Mouse (Mus musculus) lung, postnatal 0 days (tissue): ENCODE measurements around the gene Efna5. TPM values are rescaled to one million over a fixed set of nuclear protein-coding genes. Genes with fewer than 3 reads are reported as not detected.

ENCODE experiments used
- ATAC-seq: fragments of 200-750 bp; cut with Nextera tagmentation; 2 replicates; pipeline ENCODE4 v1.8.0; 2017; ENCODE audit warnings: moderate library complexity
- DNase-seq: peaks from one replicate; pipeline ENCODE4 v3.0.0-alpha.2; 2016; ENCODE audit warnings: low spot score
- H3K27ac ChIP-seq: fragments of 300-500 bp; sonication (generic); 2 replicates; pipeline ENCODE4 v1.5.1; 2014; ENCODE audit warnings: antibody characterized with exemption, mild to moderate bottlenecking, low read length, mixed read lengths
- H3K27me3 ChIP-seq: fragments of 300-500 bp; sonication (generic); replicated peaks from 2 replicates; pipeline ENCODE4 v1.6.1; 2014; ENCODE audit warnings: low read length, mixed read lengths; ENCODE audit not compliant: insufficient read depth
- H3K36me3 ChIP-seq: fragments of 300-500 bp; sonication (generic); 2 replicates; pipeline ENCODE4 v1.6.1; 2014; ENCODE audit warnings: low read length, mixed read lengths; ENCODE audit not compliant: insufficient read depth
- H3K4me1 ChIP-seq: fragments of 300-500 bp; sonication (generic); 2 replicates; pipeline ENCODE4 v1.6.1; 2014; ENCODE audit warnings: antibody characterized with exemption, low read depth, low read length, mixed read lengths; ENCODE audit not compliant: insufficient read depth
- H3K4me2 ChIP-seq: fragments of 300-500 bp; sonication (generic); replicated peaks from 2 replicates; pipeline ENCODE4 v1.6.1; 2014; ENCODE audit warnings: low read depth, mild to moderate bottlenecking, low read length, moderate library complexity, mixed read lengths
- H3K4me3 ChIP-seq: fragments of 300-500 bp; sonication (generic); 2 replicates; pipeline ENCODE4 v1.5.1; 2014; ENCODE audit warnings: low read depth, low read length
- H3K9ac ChIP-seq: fragments of 300-500 bp; sonication (generic); replicated peaks from 2 replicates; pipeline ENCODE4 v1.6.1; 2014; ENCODE audit warnings: low read depth, mild to moderate bottlenecking
- H3K9me3 ChIP-seq: fragments of 300-500 bp; sonication (generic); 2 replicates; pipeline ENCODE4 v1.6.1; 2016; ENCODE audit warnings: low read length, mixed read lengths
- CTCF ChIP-seq: IDR thresholded peaks from 2 replicates; pipeline ENCODE4 v1.5.1; 2016; ENCODE audit warnings: antibody characterized with exemption, mild to moderate bottlenecking
- EP300 ChIP-seq: IDR thresholded peaks from 2 replicates; pipeline ENCODE4 v1.6.1; 2016; ENCODE audit warnings: antibody characterized with exemption, mild to moderate bottlenecking, control low read depth
- WGBS: fragments of 180-500 bp; shearing (Covaris S2); extraction: QIAGEN DNeasy Blood & Tissue Kit; methylation state at CpG from one replicate; pipeline ENCODE4 v1.1.7; 2014; 5-methylcytosine and 5-hydroxymethylcytosine counted together
- polyA plus RNA-seq: library from polyadenylated mRNA; unstranded; fragments of >200 nt; fragmentation: Nextera tagmentation; extraction: Ambion mirVana; gene quantifications from 2 replicates; pipeline ENCODE4 v1.2.1, GENCODE M21; 2015

The Efna5 gene
- polyA plus RNA-seq, 1 experiment from 2014 or later = 6.7 TPM

DNA sequence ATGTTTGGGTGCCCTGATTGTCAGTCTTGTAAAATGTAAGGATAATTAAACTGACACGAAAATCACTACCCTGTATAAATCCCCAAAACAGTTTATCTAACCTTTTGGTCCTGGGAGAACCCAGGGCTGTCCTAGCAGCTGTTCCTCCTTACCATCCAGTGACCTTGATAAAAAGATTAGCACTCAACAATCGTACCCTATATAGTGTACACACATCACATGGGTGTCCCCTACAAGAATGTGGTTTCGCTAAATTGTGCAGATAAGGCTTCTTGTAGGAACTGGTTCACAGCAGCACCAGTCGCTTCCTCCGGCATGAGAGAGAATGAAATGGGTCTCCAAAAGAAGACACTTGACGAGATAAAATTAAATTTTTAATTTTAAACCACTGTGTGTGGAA lies 53.6 kb downstream of the Efna5 start:
- Histone ChIP-seq H3K36me3 (no peaks in the 10 kb centered on the region), H3K4me3 (no peak overlapping the region), H3K27ac (no peak overlapping the region), H3K27me3 (no peaks in the 10 kb centered on the region), H3K9ac (no peak overlapping the region), H3K4me1 (no peaks in the 10 kb centered on the region), H3K9me3 (no peaks in the 10 kb centered on the region), H3K4me2 (no peak overlapping the region)
- TF ChIP-seq EP300 (no peak), CTCF (no peak)
- DNase-seq (no peak), ATAC-seq (no peak)
- 69% methylated on average over 6 of the region's 6 CpGs for WGBS

DNA sequence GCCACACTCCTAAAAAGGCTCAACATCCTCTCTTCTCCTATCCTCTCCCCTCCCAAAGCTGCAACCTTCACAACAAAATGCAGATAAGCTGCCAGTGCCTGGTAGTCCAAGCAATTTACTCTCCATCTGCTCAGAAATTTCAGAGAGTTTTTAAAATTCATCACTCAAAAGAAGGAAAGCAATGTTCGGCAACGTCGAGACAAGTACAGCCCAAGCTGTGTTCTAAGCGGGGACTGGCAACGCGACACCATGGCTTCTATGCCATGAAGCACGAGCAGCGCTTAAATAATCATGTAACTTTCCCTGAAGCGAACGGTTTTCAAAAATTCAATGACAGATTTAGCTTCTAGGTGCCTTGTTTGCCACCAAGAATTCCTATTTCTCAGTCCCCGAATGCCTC lies 59.9 kb downstream of the Efna5 start:
- WGBS = 86% methylated on average over 11 of the region's 11 CpGs
- ATAC-seq (no peak), DNase-seq (no peak)
- H3K36me3 ChIP-seq = no peaks in the 10 kb centered on the region
- no peak overlapping the region for H3K9ac ChIP-seq
- no peak overlapping the region for H3K27ac ChIP-seq
- no peaks in the 10 kb centered on the region; the same call in 1 of the 2 replicates for H3K4me1 ChIP-seq
- H3K4me2 ChIP-seq = no peak overlapping the region
- no peaks in the 10 kb centered on the region for H3K9me3 ChIP-seq
- TF ChIP-seq EP300 = no peak
- no peak for TF ChIP-seq CTCF
- H3K27me3 ChIP-seq = no peaks in the 10 kb centered on the region
- H3K4me3 ChIP-seq = no peak overlapping the region

DNA sequence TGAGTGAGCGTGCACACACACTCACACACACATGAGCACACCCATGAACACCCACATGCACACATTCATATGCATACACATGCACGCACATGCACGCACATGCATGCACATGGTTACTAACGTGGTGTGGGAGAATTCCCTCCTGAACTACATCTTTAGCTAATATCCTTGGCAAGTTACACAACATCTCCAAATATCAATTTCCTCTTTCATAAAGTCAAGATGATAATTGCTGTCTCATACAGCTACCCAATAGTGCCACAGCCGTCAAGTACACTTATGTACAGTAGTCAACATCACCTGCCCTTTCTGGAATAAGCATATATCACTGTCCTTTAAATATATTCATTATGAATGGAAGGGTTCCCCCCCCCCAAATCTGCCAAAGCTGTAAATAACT lies 61.2 kb downstream of the Efna5 start:
- Histone ChIP-seq H3K9me3 (no peaks in the 10 kb centered on the region), H3K4me2 (no peak overlapping the region), H3K9ac (no peak overlapping the region), H3K27ac (no peak overlapping the region), H3K27me3 (no peaks in the 10 kb centered on the region), H3K4me3 (no peak overlapping the region), H3K36me3 (no peaks in the 10 kb centered on the region), H3K4me1 (no peaks in the 10 kb centered on the region; the same call in 1 of the 2 replicates)
- ATAC-seq (no peak), DNase-seq (no peak)
- TF ChIP-seq CTCF (no peak), EP300 (no peak)
- WGBS = 85% methylated on average over 5 of the region's 5 CpGs

DNA sequence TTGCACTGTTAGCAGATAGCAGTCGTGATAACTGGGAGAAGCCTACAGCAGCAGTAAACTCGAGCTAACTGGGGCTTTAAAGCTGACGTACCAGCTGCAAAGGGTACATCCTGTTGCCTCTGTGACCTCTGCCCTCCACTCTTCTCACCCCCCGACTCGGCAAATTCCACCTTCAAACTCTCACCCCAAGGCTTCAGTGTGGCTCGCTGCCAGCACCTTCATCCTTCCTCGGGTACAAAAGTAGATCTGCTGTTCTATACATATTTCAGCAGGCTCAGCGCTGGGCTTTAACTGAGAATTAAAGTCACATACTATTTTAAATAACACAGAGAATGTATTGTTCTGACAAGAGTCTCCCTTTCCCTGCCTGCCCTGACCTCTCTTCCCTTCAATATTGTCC lies 62.3 kb downstream of the Efna5 start:
- H3K9me3 ChIP-seq = no peaks in the 10 kb centered on the region
- H3K27me3 ChIP-seq = no peaks in the 10 kb centered on the region
- TF ChIP-seq CTCF = no peak
- TF ChIP-seq EP300 = no peak
- peak; percentile 12 for DNase-seq
- no peak overlapping the region for H3K27ac ChIP-seq
- no peak overlapping the region for H3K4me3 ChIP-seq
- no peak overlapping the region for H3K4me2 ChIP-seq
- no peaks in the 10 kb centered on the region; the same call in 1 of the 2 replicates for H3K4me1 ChIP-seq
- H3K9ac ChIP-seq = no peak overlapping the region
- no peaks in the 10 kb centered on the region for H3K36me3 ChIP-seq
- ATAC-seq = no peak
- 10% methylated on average over 8 of the region's 8 CpGs for WGBS

DNA sequence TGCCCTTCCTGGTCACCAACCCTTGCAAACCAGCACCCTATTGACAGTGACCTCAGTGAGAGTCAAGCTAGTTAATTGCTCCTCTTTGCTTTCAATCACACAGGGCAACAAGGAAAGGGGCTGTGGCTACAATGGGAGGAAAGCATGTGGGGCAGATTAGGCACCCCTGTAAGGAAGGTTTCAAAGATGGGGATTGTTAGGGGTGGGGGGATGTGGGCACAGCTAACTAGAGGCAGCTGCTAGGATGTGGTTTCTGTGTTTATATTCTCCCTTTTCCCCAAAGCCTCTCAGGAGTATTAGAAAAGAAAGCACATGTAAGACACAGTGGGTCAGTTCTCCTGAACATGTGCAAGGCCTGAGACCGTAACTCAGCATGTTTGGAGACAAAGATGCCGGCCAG lies 62.8 kb downstream of the Efna5 start:
- no peaks in the 10 kb centered on the region; the same call in 1 of the 2 replicates for H3K4me1 ChIP-seq
- 71% methylated on average over 2 of the region's 2 CpGs for WGBS
- H3K36me3 ChIP-seq = no peaks in the 10 kb centered on the region
- no peaks in the 10 kb centered on the region for H3K9me3 ChIP-seq
- H3K9ac ChIP-seq = no peak overlapping the region
- H3K4me3 ChIP-seq = no peak overlapping the region
- TF ChIP-seq CTCF (no peak), EP300 (no peak)
- DNase-seq (no peak), ATAC-seq (no peak)
- H3K27ac ChIP-seq = no peak overlapping the region
- H3K4me2 ChIP-seq = no peak overlapping the region
- H3K27me3 ChIP-seq = no peaks in the 10 kb centered on the region

DNA sequence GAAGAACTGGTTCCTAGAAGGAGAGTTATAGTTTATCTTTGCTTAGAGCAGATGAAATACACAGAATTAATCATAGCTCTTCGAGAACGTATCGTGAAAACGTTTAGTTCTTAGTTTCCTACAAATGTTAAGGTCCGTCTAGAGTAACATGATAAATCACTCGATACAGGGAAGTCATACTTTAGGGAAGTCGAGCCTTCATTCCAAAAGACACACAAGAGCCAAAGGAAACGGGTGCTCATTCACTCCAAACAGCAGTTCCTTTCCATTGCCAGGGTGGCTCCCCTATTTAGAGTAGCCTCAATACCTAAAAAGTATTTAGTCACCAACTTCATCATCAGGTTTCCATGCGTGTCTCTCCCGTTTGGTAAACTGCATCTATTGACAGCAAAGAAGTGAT lies 64.2 kb downstream of the Efna5 start:
- no peak for DNase-seq
- no peak overlapping the region for H3K27ac ChIP-seq

DNA sequence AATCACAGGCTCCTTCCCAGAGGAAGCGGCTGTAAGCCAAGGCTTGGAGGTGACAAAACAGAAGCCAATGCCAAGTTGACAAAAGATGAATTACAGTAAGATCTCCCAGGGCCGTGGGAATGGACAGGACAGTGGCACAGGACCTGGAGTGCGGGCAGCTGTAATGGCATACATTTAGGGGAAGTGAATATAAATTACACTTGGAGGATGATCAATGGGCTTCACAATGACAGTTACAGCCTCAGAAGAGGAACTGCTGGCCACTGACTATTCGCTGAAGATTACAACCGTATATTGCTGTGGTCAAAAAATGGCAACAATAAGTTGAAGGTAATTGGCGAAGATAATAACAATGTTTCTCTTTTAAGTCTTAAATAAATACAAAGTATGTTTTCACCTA lies 67.7 kb downstream of the Efna5 start:
- TF ChIP-seq EP300 (no peak), CTCF (no peak)
- no peak overlapping the region for H3K4me2 ChIP-seq
- no peaks in the 10 kb centered on the region for H3K9me3 ChIP-seq
- WGBS = 64% methylated on average over 6 of the region's 6 CpGs
- H3K27ac ChIP-seq = no peak overlapping the region
- ATAC-seq (no peak), DNase-seq (no peak)
- no peak overlapping the region for H3K4me3 ChIP-seq
- H3K9ac ChIP-seq = no peak overlapping the region
- no peaks in the 10 kb centered on the region for H3K4me1 ChIP-seq
- H3K36me3 ChIP-seq = no peaks in the 10 kb centered on the region
- H3K27me3 ChIP-seq = no peaks in the 10 kb centered on the region

More for the DNA sequence above, 64.2 kb downstream of the Efna5 start:
- no peak overlapping the region for H3K4me2 ChIP-seq
- H3K9me3 ChIP-seq = no peaks in the 10 kb centered on the region
- H3K27me3 ChIP-seq = no peaks in the 10 kb centered on the region
- H3K4me3 ChIP-seq = no peak overlapping the region
- WGBS = 51% methylated on average over 10 of the region's 10 CpGs
- no peaks in the 10 kb centered on the region; the same call in 1 of the 2 replicates for H3K4me1 ChIP-seq
- ATAC-seq = no peak
- H3K9ac ChIP-seq = no peak overlapping the region
- TF ChIP-seq CTCF = no peak
- TF ChIP-seq EP300 = no peak
- H3K36me3 ChIP-seq = no peaks in the 10 kb centered on the region
